Mouse (Mus musculus) adipocyte (in vitro differentiated cells): ENCODE data around the gene Fau.

Experiments used
- DNase-seq: peaks from one replicate; pipeline ENCODE4 v3.0.0-alpha.2; 2016; ENCODE audit warnings: low spot score

The Fau gene

GRCm38 (mm10) chr19:6046294-6047153 lies 11.1 kb upstream of the Fau start, which contains the start of gene Syvn1:
Syvn1 (plus strand) TSS chr19:6046576.
- DNase-seq, result peak; percentile 97

- peak; percentile 42 for DNase-seq
These were observed 10.3 kb upstream of the Fau start for GRCm38 (mm10) chr19:6047154-6047898.

DNA sequence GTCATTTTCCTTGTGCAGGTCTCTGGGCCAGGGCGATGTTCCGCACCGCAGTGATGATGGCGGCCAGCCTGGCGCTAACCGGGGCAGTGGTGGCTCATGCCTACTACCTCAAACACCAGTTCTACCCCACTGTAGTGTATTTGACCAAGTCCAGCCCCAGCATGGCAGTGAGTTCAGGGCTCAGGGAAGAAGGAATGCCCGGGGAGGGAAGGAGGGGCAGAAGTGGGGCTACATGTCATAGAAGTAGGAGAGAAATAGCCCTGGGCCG lies 9.8 kb upstream of the Fau start:
- no peak for DNase-seq

GRCm38 (mm10) chr19:6048681-6049410 lies 8.8 kb upstream of the Fau start:
- DNase-seq, result no peak

GRCm38 (mm10) chr19:6052516-6052915 lies 5.1 kb upstream of the Fau start:
- peak; percentile 71 for DNase-seq

DNA sequence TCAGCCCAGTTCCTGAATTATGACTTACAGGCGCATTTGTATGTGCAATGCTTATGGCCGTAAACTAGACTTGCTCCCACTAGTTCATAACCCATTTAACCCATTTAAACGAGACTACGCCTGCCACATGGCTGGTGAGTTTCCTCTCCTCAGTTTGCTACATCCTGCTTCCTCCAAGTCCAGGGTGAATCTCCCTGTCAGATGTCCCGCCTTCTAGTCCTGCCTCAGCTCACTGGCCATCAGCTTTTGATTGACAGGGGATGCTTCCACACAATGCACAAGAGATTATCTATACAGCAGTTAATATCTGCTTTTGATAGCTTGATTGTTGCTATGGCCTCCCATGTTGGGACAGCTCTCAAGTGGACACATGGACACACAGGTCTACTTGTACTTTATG lies 3.3 kb upstream of the Fau start:
- DNase-seq, result no peak

DNA sequence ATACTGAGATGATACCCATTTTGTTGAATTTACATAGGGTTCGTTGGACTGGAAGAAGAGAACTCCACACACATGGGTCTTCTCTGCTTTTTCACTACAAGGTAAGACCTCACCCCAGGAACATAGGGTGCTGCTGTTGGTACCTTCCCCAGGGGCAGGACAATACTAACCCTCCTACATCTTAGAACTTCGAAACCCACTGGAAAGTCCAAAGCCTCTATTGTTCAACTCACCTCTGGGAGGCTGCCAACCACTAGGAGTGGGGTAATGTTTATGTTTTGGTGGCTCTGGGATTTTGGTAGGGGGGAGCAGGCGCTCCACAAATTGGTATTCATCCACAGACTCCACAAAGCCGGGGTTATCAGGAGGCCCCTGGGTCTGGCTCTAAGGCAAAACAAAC lies 948 bp upstream of the Fau start:
- no peak for DNase-seq

GRCm38 (mm10) chr19:6058513-6058912 lies 869 bp downstream of the Fau start:
- peak; percentile 33 for DNase-seq

DNA sequence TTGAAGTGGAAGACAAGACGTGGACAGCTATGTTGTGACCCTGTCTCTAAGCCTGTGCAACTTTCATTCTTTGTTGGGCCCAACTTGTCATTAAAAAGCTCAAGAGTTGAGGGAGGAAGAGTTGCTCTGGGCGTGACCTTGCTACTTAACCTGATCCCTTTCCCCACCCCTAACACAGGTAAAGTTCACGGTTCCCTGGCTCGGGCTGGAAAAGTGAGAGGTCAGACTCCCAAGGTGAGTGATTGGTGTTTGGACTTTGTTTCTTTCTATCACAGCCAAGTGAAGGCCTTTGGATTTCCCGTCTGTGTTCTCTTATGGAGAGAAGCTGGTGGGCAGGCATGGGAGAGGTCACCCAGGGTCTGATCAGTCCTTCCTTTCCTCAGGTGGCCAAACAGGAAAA lies 1.3 kb downstream of the Fau start:
- DNase-seq, result no peak

- peak; percentile 99 for DNase-seq
These were observed 3.4 kb downstream of the Fau start, which contains the start of gene Znhit2 for GRCm38 (mm10) chr19:6061021-6061533. Znhit2 (plus strand) TSS chr19:6061192.

- DNase-seq, result peak; percentile 61
These were observed 4.1 kb downstream of the Fau start for GRCm38 (mm10) chr19:6061641-6062302.

DNA sequence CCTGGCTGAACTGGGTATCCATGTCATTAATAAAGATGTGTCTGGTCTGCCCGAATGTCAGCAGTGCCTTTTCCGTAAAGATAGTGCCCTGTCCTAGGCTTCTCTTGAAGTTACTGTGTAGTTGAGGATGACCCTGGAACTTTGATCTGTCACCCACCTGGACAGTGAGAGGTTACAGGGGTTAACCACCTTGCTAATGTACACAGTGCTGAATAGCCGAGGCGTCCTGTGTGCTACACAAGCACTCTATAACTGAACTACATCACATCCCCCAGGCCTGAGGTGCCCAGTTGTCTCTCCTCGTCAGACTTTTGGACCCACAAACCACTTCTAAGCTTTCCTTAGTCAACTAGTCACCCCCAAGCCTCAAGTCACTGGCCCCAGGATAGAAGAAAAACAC lies 4.8 kb downstream of the Fau start:
- no peak for DNase-seq

GRCm38 (mm10) chr19:6063081-6063480 lies 5.4 kb downstream of the Fau start:
- DNase-seq, result no peak

DNA sequence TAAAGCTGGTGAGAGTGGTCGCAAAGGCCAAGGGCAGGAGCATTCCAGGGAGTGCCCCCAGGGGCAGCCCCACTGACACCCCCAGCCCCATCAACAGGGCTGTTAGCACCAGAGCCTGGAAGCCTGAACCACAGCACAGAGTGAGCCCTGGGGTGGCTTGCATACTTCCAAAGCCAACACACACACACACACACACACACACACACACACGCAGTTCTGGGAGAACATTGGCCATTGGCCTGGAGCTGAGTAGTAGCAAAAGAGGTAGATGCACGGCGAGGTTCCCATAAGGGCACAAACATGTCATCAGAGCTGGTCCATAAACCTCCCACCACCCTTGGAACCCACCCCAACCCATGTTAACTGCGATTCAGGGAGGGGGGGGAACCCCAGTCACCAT lies 8.9 kb downstream of the Fau start:
- DNase-seq, result no peak

- peak; percentile 78 for DNase-seq
These were observed 9.5 kb downstream of the Fau start for GRCm38 (mm10) chr19:6067011-6067723.

DNA sequence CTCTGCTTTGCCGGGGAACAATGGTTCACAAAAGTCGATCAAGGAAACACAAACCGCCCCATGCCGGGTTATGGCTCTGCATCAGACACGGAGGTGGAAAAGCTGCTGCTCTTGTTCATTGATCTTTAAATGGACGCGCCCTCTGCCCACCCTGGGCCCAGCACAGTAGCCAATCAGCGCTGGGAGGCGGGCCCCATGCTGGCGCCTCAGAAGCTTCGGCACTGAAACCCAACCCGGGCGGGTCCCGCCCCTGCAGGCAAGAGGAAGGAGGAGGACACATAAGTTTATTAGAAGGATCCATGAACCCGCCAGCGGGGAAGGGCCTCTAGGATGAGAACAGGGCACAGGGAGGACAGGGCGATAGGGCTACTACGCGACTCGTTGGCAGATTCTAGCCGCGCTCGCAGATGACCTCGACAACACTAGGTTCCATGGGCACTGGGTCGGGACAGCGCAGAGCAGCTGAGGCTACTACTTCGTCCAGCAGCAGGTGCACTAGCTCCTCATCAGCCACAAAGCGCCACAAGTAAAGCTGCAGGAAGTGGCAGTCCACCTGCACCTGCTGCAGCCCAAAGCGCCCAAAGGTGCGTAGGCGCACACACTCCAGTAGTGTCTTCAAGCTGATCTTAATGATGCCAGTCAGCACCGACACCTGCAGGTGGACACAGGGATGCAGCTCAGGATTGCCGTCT lies 10.2 kb downstream of the Fau start, which contains the start of gene Tm7sf2:
Gene Tm7sf2 (minus strand): TSS at position 650 of the 692 bp plus-strand sequence.
- DNase-seq, result peak; percentile 74

GRCm38 (mm10) chr19:6068951-6069350 lies 11.3 kb downstream of the Fau start:
- no peak for DNase-seq

DNA sequence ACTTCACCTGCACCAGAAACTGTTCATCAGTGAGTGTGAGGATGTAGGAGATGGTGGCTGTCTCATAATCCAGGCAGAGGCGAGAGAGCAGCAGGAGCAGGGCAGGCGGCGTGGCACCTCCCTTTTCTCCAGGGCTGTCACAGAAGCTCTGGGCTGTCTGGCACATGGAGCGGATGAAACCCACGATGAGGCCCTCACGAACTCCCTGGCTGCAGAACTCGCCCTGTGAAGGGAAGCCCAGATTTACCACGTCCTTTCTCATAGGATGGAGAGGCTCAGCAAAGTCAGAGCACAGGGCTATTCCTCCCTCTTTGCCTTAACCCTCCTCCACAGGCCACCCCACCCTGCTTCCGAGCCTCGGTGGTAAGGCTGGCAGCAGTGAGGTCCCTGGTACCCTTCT lies 12.2 kb downstream of the Fau start:
- no peak for DNase-seq

GRCm38 (mm10) chr19:6070571-6071250 lies 13.1 kb downstream of the Fau start:
- no peak for DNase-seq

GRCm38 (mm10) chr19:6071261-6071660 lies 13.6 kb downstream of the Fau start:
- DNase-seq, result no peak
